Mouse (Mus musculus): ENCODE results near the gene Tor1aip2. TPM values are rescaled to one million over a fixed set of nuclear protein-coding genes. Genes with fewer than 3 reads are reported as not detected.
"Not testable (repeated sequence)": the region's sequence is repeated elsewhere in the genome, so short reads cannot be mapped to it uniquely, and the experiment has no call there.

The Tor1aip2 gene
- polyA plus RNA-seq, 1 experiment from 2014 or later, result 134 TPM

DNA sequence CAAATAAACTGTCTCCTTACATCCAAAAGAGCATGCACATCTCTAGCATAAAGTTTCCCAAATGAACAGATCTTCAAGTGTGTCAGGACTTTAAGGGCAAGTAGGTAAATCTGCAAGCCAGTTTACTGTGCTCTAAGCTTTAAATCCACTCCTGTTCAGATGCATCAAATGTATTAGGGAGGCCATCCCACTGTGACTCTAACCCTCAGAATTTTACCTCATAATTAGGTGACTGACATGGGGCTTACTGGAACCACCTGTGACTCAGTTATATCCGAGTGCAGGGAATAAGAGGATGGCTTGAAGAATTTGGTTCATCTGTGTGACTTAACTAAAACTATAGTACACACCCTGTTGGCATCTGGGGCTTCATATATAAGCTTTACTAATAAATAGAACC is 542 bp upstream of the Tor1aip2 start:
- 28% methylated on average over 1 of the region's 1 CpGs for WGBS
- no peak for ATAC-seq (ENCODE audit: insufficient number of reproducible peaks, insufficient read depth, low FRiP score, low read depth)
- peaks cover 31% of the 10 kb centered on the region for H3K36me3 ChIP-seq (ENCODE audit: control insufficient read depth, insufficient read depth, low read length)
- H3K9ac ChIP-seq (replicated peaks; ENCODE audit: low read depth, low read length), result peak overlapping the region; percentile 85
- peak overlapping the region; percentile 65 for H3K4me2 ChIP-seq (replicated peaks; ENCODE audit: low read depth, low read length)
- H3K4me3 ChIP-seq (ENCODE audit: low read depth, low read length), result peak overlapping the region; percentile 72
- peak overlapping the region; percentile 100; the same call in 1 of the 2 replicates for H3K27ac ChIP-seq (ENCODE audit: low read length)
- no peaks in the 10 kb centered on the region for H3K9me3 ChIP-seq (ENCODE audit: control insufficient read depth, low read depth, low read length)
- H3K27me3 ChIP-seq (ENCODE audit: control insufficient read depth, insufficient read depth, low read length), result no peaks in the 10 kb centered on the region
- H3K4me1 ChIP-seq (ENCODE audit: control insufficient read depth, insufficient read depth, low read length), result peaks cover 4% of the 10 kb centered on the region; the same call in 1 of the 2 replicates

DNA sequence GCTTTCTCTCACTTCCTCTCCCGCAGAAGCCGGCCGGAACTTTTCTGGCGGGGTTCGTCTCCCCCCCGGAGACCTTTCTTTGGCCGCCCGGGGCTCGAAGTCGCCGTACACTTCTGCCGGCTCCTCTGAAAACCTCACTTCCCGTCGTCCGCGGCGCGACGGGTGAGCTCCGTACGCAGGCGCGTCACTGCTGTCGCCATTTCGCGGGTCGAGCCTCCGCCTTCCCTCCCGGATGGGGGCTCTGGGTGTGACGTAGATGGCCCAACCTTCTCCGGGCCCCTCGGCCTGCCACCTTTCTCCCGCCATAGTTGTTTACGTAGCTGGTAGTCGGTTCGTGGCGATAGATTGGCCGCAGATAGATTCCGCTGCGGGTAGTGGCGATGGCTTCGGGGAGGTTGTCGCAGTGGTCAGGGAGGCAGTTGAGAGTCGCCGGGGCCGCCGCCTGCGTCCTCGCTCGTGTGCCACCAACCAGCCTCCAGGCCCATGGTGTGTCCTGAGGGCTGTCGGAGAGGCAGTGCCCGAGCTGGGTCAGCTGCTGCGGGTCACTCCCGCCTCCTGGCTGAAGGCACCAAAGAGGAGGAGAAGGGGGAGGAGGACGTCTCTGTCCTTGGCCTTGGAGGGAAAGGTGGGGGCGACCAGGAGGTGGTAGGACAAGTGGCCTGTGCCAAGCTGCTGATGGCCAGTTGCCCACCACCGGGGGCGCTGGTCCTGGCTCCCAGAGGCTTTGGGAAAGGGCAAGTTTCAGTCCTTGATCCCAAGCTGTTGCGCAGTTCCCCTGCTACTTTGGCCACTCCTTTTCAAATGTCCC is 931 bp downstream of the Tor1aip2 start, which contains the start of gene Tor1aip1:
Gene Tor1aip1, minus strand, starts transcription at position 551 of the 808 bp plus-strand sequence.
- peaks cover 4% of the 10 kb centered on the region; the same call in 1 of the 2 replicates for H3K4me1 ChIP-seq (ENCODE audit: control insufficient read depth, insufficient read depth, low read length)
- H3K9ac ChIP-seq (replicated peaks; ENCODE audit: low read depth, low read length), result peak within 1 kb of the TSS; percentile 85
- peak within 1 kb of the TSS; percentile 72 for H3K4me3 ChIP-seq (ENCODE audit: low read depth, low read length)
- peaks cover 22% of the 10 kb centered on the region for H3K36me3 ChIP-seq (ENCODE audit: control insufficient read depth, insufficient read depth, low read length)
- H3K27me3 ChIP-seq (ENCODE audit: control insufficient read depth, insufficient read depth, low read length), result no peaks in the 10 kb centered on the region
- H3K4me2 ChIP-seq (replicated peaks; ENCODE audit: low read depth, low read length), result peak within 1 kb of the TSS; percentile 65
- ATAC-seq (ENCODE audit: insufficient number of reproducible peaks, insufficient read depth, low FRiP score, low read depth), result peak; percentile 93
- peak within 1 kb of the TSS; percentile 100 for H3K27ac ChIP-seq (ENCODE audit: low read length)
- WGBS, result under 1% methylated on average over 58 of the region's 59 CpGs
- no peaks in the 10 kb centered on the region for H3K9me3 ChIP-seq (ENCODE audit: control insufficient read depth, low read depth, low read length)

DNA sequence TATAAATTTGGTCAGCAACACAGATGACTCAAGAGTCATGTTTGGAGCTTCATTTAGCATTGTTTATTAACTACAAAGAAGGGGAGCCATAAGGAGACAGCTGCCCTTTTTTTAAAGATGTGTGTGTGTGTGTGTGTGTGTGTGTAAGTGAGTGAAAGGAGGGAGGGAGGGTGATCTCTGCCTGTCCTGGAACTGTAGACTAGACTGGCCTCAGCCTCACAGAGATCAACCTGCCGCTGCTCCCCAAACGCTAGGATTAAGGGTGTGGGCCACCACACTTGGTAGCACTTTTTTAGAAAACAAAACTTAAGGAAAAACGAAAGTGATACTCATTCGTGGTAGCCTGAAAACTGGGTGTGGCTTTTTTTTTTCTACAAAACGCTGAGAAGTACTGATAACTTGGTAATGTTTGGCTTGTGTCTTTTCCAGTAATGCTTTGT is 2.0 kb downstream of the Tor1aip2 start:
- H3K4me1 ChIP-seq (ENCODE audit: control insufficient read depth, insufficient read depth, low read length), result peaks cover 9% of the 10 kb centered on the region
- WGBS, result 35% methylated on average over 5 of the region's 5 CpGs
- H3K4me3 ChIP-seq (ENCODE audit: low read depth, low read length), result peak overlapping the region; percentile 72; the same call in 1 of the 2 replicates
- H3K27me3 ChIP-seq (ENCODE audit: control insufficient read depth, insufficient read depth, low read length), result no peaks in the 10 kb centered on the region
- H3K9ac ChIP-seq (replicated peaks; ENCODE audit: low read depth, low read length), result peak overlapping the region; percentile 25; the same call in 1 of the 2 replicates
- peak overlapping the region; percentile 48 for H3K4me2 ChIP-seq (replicated peaks; ENCODE audit: low read depth, low read length)
- H3K36me3 ChIP-seq (ENCODE audit: control insufficient read depth, insufficient read depth, low read length), result peaks cover 14% of the 10 kb centered on the region; the same call in 1 of the 2 replicates
- ATAC-seq (ENCODE audit: insufficient number of reproducible peaks, insufficient read depth, low FRiP score, low read depth), result no peak
- no peaks in the 10 kb centered on the region for H3K9me3 ChIP-seq (ENCODE audit: control insufficient read depth, low read depth, low read length)
- H3K27ac ChIP-seq (ENCODE audit: low read length), result peak overlapping the region; percentile 74; the same call in 1 of the 2 replicates

DNA sequence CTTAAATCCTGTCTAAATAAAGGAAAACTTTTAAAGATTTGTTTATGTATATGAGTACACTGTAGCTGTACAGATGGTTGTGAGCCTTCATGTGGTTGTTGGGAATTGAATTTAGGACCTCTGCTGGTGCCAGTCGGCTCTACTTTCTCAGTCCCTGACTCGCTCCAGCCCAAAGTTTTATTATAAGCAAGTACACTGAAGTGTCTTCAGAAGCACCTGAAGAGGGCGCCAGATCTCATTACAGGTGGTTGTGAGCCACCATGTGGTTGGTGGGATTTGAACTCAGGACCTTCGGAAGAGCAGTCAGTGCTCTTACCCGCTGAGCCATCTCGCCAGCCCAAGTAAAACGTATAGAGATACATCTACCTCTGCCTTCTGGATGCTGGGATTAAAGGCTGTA is 4.8 kb downstream of the Tor1aip2 start:
- not testable (repeated sequence) for H3K9me3 ChIP-seq (ENCODE audit: control insufficient read depth, low read depth, low read length); H3K4me3 ChIP-seq (ENCODE audit: low read depth, low read length); H3K36me3 ChIP-seq (ENCODE audit: control insufficient read depth, insufficient read depth, low read length); H3K27me3 ChIP-seq (ENCODE audit: control insufficient read depth, insufficient read depth, low read length); H3K4me2 ChIP-seq (replicated peaks; ENCODE audit: low read depth, low read length); H3K4me1 ChIP-seq (ENCODE audit: control insufficient read depth, insufficient read depth, low read length); H3K9ac ChIP-seq (replicated peaks; ENCODE audit: low read depth, low read length); ATAC-seq (ENCODE audit: insufficient number of reproducible peaks, insufficient read depth, low FRiP score, low read depth)
- H3K27ac ChIP-seq (ENCODE audit: low read length), result peak overlapping the region; percentile 29; the same call in 1 of the 2 replicates
- 63% methylated on average over 7 of the region's 7 CpGs for WGBS

DNA sequence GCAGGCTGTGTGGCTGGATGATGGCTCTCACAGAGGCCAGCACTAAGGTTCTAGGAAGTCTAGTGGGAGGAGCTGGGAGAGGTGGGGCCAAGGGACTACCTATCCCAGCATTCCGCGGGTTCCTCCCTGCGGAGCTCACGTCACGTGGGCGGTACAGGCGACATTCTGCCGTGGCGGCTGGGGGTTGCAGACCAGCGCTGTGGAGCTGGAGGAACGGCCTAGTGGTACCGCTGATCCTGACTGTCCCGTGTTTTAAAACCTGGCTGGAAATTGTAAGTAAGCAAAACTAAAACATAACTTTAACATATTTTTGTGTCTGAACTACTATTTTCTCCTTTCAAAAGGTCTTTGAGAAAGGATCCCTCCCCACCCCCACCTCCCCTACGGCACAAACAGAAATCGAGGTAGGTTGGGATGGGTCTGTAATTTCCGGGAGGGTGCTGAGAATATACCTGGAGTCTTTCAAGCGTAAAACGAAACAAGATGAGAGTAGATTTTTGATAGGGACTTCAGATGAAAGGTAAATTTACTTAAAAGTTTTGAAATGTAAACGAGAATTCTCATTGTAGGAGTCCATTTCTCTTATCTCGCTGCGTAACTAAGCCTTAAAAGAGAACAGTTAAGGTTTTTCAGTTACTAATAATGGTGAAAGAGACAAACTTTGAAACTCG is 5.7 kb downstream of the Tor1aip2 start:
- H3K36me3 ChIP-seq (ENCODE audit: control insufficient read depth, insufficient read depth, low read length), result peaks cover 14% of the 10 kb centered on the region
- no peaks in the 10 kb centered on the region for H3K27me3 ChIP-seq (ENCODE audit: control insufficient read depth, insufficient read depth, low read length)
- ATAC-seq (ENCODE audit: insufficient number of reproducible peaks, insufficient read depth, low FRiP score, low read depth), result peak; percentile 89
- peak overlapping the region; percentile 60 for H3K4me3 ChIP-seq (ENCODE audit: low read depth, low read length)
- H3K9ac ChIP-seq (replicated peaks; ENCODE audit: low read depth, low read length), result peak overlapping the region; percentile 60
- H3K9me3 ChIP-seq (ENCODE audit: control insufficient read depth, low read depth, low read length), result no peaks in the 10 kb centered on the region
- peaks cover 9% of the 10 kb centered on the region for H3K4me1 ChIP-seq (ENCODE audit: control insufficient read depth, insufficient read depth, low read length)
- under 1% methylated on average over 22 of the region's 22 CpGs for WGBS
- peak overlapping the region; percentile 70 for H3K4me2 ChIP-seq (replicated peaks; ENCODE audit: low read depth, low read length)
- peak overlapping the region; percentile 62 for H3K27ac ChIP-seq (ENCODE audit: low read length)

DNA sequence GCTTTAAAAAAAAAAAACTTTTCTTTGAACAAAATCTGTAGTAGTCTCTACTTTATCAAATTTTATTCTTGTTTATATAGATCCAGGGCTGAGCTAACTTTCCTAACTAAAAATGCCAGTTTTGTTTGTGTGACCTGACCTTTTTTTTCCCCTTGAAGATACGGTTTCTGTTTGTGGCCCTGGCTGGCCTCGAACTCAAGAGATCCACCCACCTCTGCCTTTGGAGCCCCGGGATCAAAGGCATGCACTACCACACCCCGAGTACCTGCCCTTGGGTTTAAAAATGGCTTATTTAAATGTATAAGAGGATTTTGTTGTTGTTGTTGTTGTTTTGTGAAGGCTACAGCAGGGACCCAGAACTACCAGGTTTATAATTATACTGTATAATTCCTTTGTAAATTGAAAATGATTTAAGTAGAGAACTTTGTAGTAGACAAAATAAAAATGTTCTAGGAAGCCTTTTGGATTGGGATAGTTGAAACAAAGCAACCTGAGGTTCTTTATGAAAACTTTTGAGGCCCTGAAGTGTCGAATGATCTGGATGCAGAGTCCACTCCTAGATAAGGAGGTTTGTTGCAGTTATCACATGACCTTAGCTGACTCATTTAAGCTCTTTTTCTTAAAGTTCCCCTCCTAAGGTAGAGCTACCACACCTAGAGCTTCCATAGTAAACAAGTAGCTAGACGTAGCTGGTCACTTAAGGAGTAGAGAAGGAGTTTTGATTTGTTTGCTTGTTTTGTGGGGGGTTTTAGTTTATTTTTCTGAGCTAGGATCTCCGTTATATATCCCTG is 6.4 kb downstream of the Tor1aip2 start:
- H3K4me3 ChIP-seq (ENCODE audit: low read depth, low read length), result peak overlapping the region; percentile 60
- H3K4me2 ChIP-seq (replicated peaks; ENCODE audit: low read depth, low read length), result peak overlapping the region; percentile 70
- no peak overlapping the region for H3K9ac ChIP-seq (replicated peaks; ENCODE audit: low read depth, low read length)
- H3K9me3 ChIP-seq (ENCODE audit: control insufficient read depth, low read depth, low read length), result no peaks in the 10 kb centered on the region
- H3K36me3 ChIP-seq (ENCODE audit: control insufficient read depth, insufficient read depth, low read length), result peaks cover 16% of the 10 kb centered on the region
- 27% methylated on average over 7 of the region's 7 CpGs for WGBS
- ATAC-seq (ENCODE audit: insufficient number of reproducible peaks, insufficient read depth, low FRiP score, low read depth), result no peak
- H3K4me1 ChIP-seq (ENCODE audit: control insufficient read depth, insufficient read depth, low read length), result peaks cover 9% of the 10 kb centered on the region
- H3K27ac ChIP-seq (ENCODE audit: low read length), result no peak overlapping the region
- H3K27me3 ChIP-seq (ENCODE audit: control insufficient read depth, insufficient read depth, low read length), result no peaks in the 10 kb centered on the region

DNA sequence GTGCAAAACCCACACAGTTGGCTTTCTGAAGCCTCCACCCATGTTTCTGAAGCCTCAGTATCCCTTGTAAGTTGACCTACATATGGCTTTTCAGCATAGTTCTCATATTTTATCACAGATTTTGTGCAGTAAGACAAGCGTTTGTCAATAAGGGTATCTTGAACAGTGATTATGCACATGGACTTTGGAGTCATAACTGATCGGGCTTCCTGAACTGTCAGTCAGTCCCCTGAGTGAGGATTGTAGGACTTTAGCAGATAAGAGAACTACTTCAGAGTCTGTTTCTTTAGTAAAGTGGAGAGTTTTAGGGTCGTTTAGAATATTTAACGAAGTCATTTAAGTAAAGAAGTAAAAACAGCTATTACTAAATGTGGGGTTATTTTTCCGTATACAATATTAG is 7.3 kb downstream of the Tor1aip2 start:
- no peak overlapping the region for H3K9ac ChIP-seq (replicated peaks; ENCODE audit: low read depth, low read length)
- H3K36me3 ChIP-seq (ENCODE audit: control insufficient read depth, insufficient read depth, low read length), result peaks cover 18% of the 10 kb centered on the region
- H3K9me3 ChIP-seq (ENCODE audit: control insufficient read depth, low read depth, low read length), result no peaks in the 10 kb centered on the region
- peak overlapping the region; percentile 70 for H3K4me2 ChIP-seq (replicated peaks; ENCODE audit: low read depth, low read length)
- H3K4me3 ChIP-seq (ENCODE audit: low read depth, low read length), result no peak overlapping the region; the same call in 1 of the 2 replicates
- H3K27ac ChIP-seq (ENCODE audit: low read length), result 0 out of 2 replicates have a peak overlapping the region, but pooled peaks have one; percentile 27
- peaks cover 9% of the 10 kb centered on the region for H3K4me1 ChIP-seq (ENCODE audit: control insufficient read depth, insufficient read depth, low read length)
- no peaks in the 10 kb centered on the region for H3K27me3 ChIP-seq (ENCODE audit: control insufficient read depth, insufficient read depth, low read length)
- 82% methylated on average over 5 of the region's 5 CpGs for WGBS
- ATAC-seq (ENCODE audit: insufficient number of reproducible peaks, insufficient read depth, low FRiP score, low read depth), result no peak

DNA sequence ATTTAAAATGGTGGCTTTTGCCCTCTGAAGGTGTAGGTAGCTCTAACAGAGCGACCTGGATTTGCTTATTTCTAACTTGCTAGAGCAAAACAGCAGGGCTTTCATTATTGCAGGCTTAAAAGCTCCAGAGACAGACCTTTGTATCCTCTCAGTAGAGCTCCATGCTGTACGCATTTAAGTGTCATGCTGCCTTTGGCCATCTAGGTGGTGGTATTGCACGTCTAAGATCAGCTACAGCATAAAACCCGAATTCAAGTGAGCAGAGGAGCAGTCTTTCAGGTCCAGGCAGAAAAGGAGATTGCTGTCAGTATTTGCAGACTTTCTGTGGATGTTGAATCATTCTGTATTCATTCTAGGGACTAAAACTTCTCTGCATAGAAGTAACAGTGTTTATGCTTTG is 7.8 kb downstream of the Tor1aip2 start:
- H3K9me3 ChIP-seq (ENCODE audit: control insufficient read depth, low read depth, low read length), result no peaks in the 10 kb centered on the region
- H3K27ac ChIP-seq (ENCODE audit: low read length), result no peak overlapping the region
- ATAC-seq (ENCODE audit: insufficient number of reproducible peaks, insufficient read depth, low FRiP score, low read depth), result no peak
- WGBS, result 17% methylated on average over 4 of the region's 4 CpGs
- H3K36me3 ChIP-seq (ENCODE audit: control insufficient read depth, insufficient read depth, low read length), result peaks cover 19% of the 10 kb centered on the region
- H3K4me3 ChIP-seq (ENCODE audit: low read depth, low read length), result no peak overlapping the region
- H3K9ac ChIP-seq (replicated peaks; ENCODE audit: low read depth, low read length), result no peak overlapping the region
- H3K4me1 ChIP-seq (ENCODE audit: control insufficient read depth, insufficient read depth, low read length), result peaks cover 9% of the 10 kb centered on the region
- no peak overlapping the region for H3K4me2 ChIP-seq (replicated peaks; ENCODE audit: low read depth, low read length)
- H3K27me3 ChIP-seq (ENCODE audit: control insufficient read depth, insufficient read depth, low read length), result no peaks in the 10 kb centered on the region
